Mouse (Mus musculus) natural killer cell, adult 2 months (primary cell): Measurements from ENCODE around the gene Gm49358.

ENCODE experiments used
- DNase-seq, 2 experiments: peaks; one replicate each; pipeline ENCODE4 v3.0.0; 2022; ENCODE audit warnings: low spot score in 2 of 2

Gm49358 gene

DNA sequence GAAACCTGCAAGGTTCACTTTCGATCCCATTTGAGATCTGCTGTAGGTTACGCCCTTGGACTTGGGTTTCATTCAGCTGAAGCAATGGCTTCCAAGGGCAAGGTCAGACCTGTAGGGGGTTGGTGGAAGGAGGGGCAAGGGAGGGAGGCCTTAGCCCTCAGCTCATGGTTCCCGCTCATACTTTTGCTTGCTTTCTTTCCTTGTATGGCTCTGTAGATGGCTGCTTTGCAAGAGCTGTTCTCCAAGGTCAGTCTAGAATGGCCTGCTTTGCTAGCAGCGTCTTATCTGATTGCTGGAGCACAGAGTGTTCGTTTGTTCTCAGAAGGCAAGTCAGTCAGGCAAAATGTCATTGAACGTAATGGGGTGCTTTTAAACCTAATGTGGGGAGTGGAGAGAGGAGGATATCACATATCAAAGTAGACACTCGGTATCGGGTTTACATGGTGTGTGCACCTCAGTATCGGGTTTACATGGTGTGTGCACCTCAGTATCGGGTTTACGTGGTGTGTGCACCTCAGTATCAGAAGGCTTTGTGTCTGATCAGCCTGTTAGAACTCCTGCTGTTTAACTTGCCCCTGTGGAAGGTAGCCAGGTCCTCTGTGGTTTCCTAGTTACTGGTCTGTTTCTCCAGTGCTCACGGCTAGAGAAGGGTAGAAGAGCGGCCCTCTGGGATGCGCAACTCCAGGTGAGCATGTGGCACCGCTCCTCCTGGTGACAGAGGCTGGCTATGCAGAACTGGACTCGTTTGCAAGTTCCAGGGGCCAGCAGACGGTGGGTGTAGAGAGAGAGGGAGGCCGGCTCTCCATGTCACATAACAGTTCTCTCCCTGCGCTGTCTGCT, 50.7 kb downstream of the Gm49358 start:
- no peak for DNase-seq

DNA sequence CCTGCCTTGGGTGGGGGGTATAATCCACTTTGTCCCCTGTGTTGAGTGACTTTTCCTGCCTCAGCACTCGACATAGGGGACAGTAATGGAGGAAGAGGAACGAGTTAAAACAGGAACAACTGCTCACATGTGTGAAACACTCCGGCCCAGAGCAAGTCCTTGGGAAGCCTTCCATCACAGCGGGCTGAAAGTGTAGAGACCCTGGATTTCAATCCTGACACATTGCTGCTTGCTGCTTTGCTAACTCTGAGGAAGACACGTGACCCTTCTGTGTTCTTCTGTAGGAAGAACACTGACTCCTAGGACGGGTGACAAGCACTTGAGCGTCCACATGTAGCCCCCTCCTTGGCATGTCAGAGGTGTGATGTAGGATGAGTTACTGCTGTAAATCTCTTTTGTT, 51.4 kb downstream of the Gm49358 start:
- DNase-seq: no peak

DNA sequence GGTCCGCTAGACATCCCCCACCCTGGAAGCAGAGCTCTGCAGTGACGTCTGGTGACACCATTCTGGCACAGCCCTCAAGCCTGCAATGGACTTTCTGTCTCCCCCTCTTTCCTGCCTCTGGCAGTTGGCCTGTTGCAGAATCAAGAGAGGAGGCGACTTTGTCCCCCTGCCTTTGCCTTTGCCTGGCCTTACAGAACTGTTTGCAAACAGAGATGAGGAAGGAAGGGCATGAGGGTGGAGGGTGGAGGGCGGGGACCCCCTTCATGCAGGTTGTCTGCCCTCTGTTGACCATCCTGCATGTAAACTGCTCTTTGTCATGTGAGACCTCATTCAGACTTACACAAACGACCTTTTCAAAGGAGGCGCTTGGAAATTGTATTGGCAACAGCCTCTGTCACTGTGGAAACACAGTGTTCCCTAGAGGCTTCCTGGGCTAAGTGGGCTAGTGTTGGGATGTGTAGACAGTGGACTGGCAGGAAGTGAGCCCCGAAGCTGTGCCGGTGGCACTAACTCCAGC, 55.9 kb downstream of the Gm49358 start:
- no peak for DNase-seq

DNA sequence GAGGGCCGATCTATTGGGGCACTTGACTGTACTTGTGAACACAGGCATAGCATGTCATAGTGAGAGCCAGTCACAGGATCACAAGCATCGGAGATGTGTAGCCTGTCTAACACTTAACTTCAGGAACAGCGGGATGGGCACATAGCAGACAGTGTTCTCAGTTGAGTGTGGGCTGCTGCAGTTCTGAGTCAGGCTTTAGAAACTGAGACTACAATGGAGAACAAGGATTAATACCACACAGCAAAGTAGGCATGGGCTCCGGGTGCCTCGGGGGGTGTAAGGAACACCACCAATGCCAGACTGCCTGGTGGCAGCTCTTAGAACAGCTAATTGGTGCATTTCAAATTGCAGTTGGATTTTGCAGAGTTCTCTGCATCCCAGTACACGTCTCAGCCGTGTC, 57.2 kb downstream of the Gm49358 start:
- no peak for DNase-seq

DNA sequence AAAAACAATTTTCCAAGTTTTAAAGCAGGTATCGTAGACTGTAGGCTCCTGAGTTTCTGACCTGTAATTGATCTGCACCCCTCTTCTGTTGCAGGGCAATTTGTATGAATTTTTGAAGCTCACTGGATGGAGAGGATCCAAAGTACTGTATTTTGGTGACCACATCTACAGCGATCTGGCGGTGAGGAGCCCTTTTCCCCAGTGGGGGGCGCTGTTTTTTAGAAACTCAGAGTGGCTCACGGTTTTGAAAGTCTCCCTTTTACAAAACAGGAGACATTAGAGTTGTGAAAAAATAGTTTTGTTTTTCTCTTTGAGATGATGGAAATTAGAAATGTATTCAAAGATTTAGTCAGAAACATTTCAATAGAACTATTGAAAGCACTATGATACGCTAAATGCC, 60.3 kb downstream of the Gm49358 start:
- DNase-seq: peak in 1 of 2 experiments; percentile 10

DNA sequence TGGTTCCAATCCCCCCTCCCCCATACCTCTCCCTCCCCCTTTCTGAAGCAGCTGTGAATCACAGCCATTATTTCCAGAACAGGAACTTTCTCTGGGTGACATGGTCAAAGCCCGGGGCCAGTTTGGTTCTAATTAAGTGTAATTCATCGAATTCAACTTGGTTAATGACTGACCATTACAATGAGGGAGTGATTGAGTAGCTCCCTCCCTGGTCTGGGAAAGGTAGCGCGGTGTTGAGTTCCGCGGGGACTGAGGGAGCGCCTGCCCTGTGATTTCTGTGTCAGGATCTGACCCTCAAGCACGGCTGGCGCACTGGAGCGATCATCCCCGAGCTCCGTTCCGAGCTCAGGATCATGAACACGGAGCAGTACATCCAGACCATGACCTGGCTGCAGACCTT, 61.1 kb downstream of the Gm49358 start:
- DNase-seq: no peak

DNA sequence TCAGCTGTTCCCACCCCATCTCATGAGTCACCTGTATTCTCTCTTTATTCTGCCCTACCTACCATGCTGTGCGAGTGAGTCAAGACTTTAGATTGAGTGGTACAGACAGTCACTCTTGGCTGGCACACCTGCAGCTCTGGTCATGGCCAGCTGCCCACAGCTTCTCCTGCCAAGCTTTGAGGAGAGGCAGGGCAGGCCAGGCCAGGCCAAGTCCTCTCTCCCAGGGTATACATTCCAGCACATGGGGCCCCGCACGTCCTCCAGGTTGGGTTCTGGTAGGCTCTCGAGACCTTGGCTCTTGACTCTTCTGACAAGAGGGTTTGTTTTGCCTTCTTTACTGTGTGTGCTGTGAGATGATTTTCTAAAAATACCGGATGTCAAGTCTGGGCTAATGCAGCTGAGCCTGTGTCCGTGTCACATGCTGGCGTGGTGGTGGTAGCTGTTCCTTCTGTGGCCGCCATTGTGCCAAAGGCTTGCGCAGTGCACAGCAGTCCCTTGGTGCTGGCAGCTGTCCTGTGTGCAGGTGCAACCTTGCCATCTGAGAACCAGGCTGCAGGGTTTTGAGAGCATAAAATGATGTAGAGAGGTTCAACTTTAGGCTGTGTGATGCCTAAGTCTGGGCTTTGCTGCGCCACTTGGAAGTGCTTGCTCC, 62.2 kb downstream of the Gm49358 start:
- DNase-seq: no peak

DNA sequence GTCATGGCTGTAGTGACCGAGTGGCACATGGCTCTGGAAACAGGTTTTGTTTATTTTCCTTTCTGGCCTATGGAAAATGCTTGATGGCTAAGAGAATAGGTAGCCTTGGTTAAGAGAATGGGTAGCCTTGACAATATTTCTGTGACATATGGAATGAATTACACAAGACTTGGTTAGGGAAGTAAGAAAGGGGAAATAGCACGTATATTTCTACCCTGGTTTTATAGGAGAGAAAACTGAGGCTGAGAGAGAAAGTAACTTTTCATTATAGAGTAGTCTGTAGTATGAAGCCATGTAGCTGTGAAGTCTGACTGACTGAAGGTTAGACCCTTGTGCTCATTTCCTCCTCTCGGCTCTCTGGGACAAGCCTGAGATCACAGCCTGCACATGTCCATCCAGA, 63.2 kb downstream of the Gm49358 start:
- DNase-seq: no peak

DNA sequence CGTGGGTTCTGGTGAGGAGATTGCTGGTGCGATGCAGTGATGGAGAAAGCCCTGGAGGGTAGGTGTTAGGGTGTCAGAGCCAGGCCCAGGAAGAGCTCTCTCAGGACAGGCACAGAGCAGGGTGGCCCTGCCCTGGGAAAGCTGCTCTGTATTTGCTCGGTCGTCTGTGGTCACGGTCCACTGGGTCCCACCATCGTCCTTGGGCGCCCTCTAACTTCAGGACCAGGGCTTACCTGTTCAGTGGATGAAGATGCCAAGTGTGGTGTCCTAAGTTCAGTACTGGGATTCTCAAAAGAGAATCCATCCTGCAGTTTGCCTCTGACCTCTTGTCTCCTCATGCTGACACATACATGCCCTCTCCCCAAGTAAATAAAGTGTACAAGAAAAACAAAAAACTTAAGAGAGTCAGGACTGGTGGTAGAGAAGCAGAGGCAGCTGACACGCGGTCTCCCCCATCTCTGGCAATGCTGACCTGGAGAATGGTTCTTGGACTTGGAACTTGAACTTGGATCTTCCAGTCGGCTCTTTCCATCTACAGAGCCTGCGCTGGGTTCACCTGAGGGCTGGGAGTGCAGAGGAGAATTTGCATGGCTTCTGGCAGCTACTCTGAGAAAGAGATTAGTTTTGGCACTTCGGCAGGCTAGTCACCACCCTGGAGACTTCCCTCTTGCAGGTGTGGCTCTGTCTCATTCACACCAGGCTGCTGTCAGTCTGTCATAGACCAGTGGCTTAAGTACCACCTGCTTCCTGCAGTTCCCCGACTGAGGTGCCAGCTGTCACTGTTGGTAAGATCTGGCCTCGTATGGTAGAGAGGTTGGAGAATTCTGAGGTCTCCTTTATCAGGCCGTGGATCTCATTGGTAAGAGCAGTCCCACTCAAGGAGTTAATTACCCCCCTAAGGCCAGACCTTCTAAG, 64.7 kb downstream of the Gm49358 start:
- DNase-seq: peak in 1 of 2 experiments; percentile 29

DNA sequence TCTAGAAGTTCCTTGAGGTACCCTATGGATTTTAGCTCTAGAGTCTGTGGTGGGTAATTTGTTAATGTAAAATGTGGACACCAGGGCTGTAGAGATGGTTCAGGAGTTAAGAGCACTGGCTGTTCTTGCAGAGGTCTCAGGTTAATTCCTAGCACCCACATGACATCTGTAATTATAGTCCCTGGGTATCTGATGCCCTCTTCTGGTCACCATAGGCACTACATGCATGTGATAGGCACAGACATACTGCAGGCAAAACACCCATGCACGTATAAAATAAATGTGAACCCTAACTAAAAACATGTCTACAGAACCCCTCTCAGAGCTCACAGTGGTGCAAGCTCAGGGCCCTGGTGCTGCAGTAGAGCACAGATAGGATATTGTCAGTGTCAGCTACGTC, 65.7 kb downstream of the Gm49358 start:
- no peak for DNase-seq

DNA sequence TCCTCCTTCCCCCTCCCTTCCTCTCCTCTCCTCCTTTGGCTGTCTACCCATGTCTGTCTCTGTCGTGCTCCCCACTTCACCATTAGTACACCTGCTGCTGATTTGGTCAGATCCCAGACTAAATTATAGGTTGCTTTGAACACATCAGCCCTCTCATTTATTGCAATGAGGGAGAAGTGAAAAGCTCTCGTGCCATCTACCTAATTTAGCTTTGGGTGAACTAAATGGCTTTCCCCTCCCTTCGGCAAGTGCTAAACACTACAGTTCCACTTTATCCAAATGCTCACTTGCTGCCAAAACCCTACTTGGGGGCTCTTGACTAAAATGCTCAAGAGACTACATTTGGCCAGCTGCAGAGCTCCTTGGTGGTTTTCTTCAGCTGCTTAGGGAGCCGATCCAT, 73.0 kb downstream of the Gm49358 start:
- no peak for DNase-seq

DNA sequence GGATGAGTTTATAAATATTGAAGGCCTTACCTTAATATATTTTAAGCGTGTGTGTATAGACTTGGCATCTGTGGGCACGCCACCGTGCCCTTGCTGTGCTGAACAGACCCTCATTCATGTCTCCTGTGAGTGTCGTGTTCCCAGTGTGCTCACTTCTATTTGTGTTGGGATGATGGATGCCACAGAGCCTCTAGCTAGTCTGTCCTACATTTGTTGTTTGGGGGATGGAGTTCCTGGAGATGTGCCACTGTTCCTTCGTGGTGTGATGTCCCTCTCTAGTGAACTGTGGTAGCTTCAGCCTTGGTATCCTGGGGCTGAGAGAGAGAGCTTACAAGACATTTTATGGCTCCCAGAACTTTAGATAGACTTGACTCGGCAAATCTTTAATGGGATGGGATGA, 75.1 kb downstream of the Gm49358 start:
- DNase-seq: no peak

DNA sequence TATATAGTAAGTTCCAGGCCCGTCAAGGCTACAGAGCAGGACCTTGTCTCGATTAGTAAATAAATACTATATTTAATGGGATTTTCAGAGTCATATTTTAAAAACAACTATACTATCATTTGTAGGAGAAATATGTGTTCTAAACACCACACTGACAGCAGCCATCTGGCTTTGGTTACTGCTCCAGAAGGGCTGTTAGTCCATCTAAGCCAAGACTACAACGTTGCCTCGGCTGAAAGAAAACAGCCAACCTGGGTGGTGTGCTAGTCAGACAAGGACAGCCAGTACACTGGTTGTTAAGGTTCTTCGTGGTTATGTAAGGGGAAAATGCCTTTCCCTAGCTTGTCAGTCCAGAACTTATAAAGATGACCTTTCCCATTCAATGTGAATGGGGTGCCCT, 78.9 kb downstream of the Gm49358 start:
- DNase-seq: no peak

DNA sequence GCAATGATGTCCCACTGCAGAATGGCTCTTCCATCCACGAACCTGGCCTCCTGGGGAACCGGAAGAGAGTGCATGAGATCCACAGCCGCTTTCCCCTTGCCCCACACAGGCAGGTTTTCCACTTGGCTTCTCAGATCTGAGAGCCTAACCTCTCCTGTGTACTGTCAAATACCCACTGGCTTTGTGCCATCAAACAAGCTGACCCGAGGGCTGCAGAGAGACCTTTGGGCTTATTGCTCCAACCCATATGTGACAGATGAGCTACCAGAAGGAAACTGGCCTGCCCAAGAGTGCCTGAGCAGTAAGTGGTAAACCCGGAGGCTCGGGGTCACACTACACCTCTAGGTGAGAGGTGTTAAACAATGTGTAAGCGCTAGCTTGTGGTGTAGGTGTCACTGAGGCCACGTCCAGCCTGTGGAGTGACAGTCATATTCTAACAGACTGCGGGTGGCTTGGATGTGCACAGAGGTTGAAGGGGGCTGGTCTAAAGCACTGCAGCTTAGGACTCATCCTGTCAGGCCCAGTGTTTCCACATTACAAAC, 83.2 kb downstream of the Gm49358 start:
- peak; percentile 76 to 87 for DNase-seq

DNA sequence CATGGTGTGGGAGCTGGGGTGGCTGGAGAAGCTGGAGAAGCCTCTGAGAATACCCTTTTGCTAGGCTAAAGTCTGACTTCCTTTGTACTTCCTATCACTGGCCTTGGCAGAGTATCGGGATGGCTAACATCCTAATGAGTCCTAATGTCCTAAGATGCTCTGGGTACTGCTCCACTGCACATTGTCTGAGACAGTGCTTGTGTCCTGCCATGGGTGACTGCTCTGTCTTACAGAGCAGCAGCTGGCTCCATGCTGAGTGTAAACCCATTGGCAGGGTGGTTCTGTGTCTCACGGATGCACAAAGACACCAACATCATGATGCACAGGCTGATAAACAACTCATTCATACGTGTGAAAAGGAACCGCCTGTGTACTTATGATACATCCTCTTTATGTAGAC, 85.3 kb downstream of the Gm49358 start:
- DNase-seq: peak in 1 of 2 experiments; percentile 14

DNA sequence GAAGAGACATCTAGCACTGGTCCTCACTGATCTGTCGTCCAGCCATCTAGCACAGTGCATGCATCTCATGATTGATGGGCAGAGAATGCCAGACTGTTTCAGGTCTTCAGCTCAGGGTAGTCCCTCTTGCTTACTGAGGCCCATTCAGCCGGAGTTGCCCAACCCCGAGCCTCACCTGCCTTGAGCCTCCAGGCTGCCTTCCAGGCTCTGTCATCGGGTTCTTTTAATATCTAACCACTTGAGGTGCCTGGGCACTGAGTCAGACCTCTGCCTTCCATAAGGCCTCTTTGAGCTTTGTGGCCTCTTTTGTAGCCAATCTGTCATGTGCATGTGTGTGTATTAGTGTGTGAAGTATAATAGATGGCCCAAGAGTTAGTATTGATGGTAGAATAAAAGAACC, 85.7 kb downstream of the Gm49358 start:
- DNase-seq: no peak

DNA sequence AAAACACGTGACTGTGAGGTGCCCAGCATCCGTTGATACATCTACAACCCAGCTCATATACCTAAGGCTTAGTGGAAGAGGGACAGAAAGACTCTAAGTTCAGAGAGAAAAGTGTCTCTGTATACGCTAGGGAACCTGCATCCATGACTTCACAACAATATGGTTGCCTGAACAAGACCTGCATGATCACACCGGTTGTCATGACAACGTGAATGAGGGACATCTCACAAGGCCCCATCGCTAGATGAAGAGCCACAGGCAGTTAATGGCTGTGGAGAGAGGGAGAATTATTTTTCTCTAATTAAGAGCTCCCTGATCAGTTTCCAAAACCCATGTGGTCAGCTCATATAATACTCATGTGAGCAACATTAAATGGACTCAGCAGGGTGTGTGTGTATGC, 88.4 kb downstream of the Gm49358 start:
- DNase-seq: no peak

DNA sequence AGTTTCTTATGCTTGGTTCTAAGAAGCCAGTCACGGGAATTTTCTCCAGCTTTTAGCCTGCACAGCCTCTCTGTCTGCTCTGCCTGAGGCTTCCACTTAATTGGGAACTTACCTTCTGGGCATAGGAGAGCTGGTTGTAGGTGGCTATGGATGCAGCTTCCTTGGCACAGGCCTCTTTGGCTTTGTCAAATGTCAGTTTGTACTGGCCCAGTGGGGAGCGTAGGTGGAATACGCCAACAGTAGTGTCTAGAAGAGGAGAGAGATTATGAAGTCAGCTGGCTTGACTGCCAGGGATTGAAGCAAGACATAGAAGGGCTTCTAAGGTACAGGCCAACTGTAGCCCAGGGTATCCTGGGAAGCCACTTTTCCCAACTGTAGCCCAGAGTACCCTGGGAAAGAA, 89.7 kb downstream of the Gm49358 start:
- no peak for DNase-seq

DNA sequence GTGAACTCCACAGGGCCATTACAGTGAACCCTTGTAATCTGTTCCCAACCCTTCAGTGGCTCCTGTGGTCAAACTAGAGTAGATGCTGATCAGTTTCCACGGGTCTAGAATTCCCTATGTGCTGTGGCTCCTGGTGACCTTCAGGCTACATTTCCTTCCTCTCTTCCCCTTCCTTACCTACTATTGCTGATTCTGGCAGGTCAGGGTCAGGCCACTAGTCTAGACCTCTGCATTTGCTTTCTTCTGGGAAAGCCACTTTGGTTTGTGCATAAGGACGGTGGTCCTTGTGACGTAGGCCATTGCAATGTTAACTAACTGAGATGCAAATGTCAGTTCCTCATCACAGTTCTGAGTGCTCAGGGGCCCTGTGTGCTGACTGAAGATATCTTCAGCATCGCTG, 96.6 kb downstream of the Gm49358 start:
- no peak for DNase-seq

DNA sequence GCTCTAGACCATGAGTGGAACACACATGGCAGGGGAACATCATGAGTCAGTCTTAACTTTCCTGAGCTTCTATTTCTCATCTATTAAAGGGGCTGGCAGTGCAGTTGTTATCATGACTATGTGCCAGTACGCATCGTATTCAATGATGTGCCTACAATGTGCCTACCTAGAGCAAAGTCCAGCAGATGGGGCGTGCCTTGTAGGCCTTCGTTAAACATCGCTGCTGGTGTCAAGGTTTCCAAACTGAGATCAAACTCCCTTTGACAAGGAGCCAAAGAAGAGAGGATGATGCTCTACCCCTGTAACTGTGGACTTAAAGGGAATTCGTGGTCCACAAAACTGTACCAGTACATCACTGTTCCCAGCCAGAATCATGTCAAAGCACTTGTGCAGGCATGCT, 98.7 kb downstream of the Gm49358 start:
- DNase-seq: no peak

DNA sequence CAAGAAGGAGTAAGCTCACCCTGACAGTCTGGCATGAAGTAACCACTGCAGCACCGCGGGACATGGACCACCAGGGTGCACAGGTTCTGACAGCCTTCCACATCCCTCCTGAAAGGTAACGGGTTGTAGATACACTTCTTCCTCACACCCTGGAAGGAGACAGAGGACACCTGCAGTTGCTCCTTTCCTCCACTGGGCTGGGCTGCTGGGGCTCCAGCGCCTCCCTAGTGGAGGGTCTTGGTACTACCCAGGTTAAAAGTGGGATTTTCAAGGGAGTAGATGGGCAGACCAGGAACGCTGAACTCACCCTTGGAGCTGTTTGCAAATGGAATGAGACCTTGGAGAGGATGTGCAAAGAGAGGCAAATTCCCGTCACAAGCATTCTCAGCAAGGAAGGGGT, 99.7 kb downstream of the Gm49358 start:
- no peak for DNase-seq

DNA sequence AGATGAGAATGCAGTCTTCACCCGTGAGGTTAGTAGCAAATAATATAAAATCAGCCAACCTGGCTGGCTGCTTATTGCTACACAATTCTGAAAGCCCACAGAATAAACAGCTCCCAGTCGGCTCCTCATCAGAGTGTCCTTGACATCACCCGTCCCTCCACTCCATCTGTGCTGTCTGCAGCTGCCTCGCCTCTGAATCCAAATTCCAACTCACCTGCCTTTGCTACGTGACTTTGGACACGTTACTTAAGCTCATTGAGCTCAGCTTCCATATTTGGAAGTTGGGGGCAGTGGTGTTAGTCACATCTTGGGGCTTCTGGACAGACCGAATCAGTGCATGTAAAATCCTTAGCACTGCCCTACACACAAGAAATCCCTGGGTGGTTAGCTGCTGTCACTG, 108.3 kb downstream of the Gm49358 start:
- no peak for DNase-seq
